Mouse (Mus musculus): ENCODE data around the gene Kif9. TPM values are rescaled to one million over a fixed set of nuclear protein-coding genes. Genes with fewer than 3 reads are reported as not detected.

The Kif9 gene
- 4.0 and 5.3 TPM in 2 replicates for polyA plus RNA-seq (2012; rRNA removed)

GRCm38 (mm10) chr9:110476124-110477091 is at the start of gene Kif9, which contains the start of gene Klhl18:
Kif9 (plus strand) TSS chr9:110476958.
Klhl18 (minus strand) TSS chr9:110476694.
- TF ChIP-seq CTCF (IDR thresholded peaks at IDR 0.05; ENCODE audit: extremely low read depth, insufficient read depth, low read length) (no peak), POLR2A (IDR thresholded peaks at IDR 0.05; ENCODE audit: extremely low read depth, insufficient read depth, low read length) (peak; percentile 82)
- Histone ChIP-seq H3K4me3 (ENCODE audit: insufficient read depth, low read length) (peak within 1 kb of the TSS; percentile 90), H3K4me1 (ENCODE audit: control insufficient read depth, insufficient read depth, low read length) (0 out of 2 replicates have a peak, but pooled peaks cover 2% of the 10 kb centered on the region), H3K27ac (ENCODE audit: insufficient read depth, low read length) (peak within 1 kb of the TSS; percentile 84)

- Histone ChIP-seq H3K4me3 (ENCODE audit: insufficient read depth, low read length) (no peak overlapping the region), H3K4me1 (ENCODE audit: control insufficient read depth, insufficient read depth, low read length) (peaks cover 3% of the 10 kb centered on the region; the same call in 1 of the 2 replicates), H3K27ac (ENCODE audit: insufficient read depth, low read length) (no peak overlapping the region)
- TF ChIP-seq POLR2A (IDR thresholded peaks at IDR 0.05; ENCODE audit: extremely low read depth, insufficient read depth, low read length) (no peak), CTCF (IDR thresholded peaks at IDR 0.05; ENCODE audit: extremely low read depth, insufficient read depth, low read length) (no peak)
Observed at GRCm38 (mm10) chr9:110431241-110431640, 45.5 kb upstream of the Kif9 start.

DNA sequence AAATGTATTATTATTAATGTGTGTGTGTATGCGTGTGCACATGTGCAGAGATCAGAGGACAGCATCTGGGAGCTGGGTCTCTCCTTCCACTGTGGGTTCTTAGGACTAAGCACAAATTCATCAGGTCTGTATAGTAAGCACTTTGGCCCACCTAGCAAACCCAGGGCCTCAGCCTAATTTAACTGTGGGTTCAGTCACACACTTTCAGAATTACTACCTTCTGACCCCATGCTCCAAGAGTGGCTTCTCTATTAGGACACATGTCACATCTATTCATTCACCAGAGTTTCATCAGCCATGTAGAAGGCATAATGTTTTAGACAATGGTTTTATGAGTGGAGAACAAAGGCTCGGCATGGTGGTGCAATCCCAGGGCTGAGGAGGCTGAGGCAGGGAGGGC is 43.7 kb upstream of the Kif9 start:
- TF ChIP-seq POLR2A (IDR thresholded peaks at IDR 0.05; ENCODE audit: extremely low read depth, insufficient read depth, low read length): no peak
- no peak for TF ChIP-seq CTCF (IDR thresholded peaks at IDR 0.05; ENCODE audit: extremely low read depth, insufficient read depth, low read length)
- peaks cover 3% of the 10 kb centered on the region; the same call in 1 of the 2 replicates for H3K4me1 ChIP-seq (ENCODE audit: control insufficient read depth, insufficient read depth, low read length)
- no peak overlapping the region for H3K4me3 ChIP-seq (ENCODE audit: insufficient read depth, low read length)
- no peak overlapping the region for H3K27ac ChIP-seq (ENCODE audit: insufficient read depth, low read length)

GRCm38 (mm10) chr9:110436041-110436440 is 40.7 kb upstream of the Kif9 start:
- peaks cover 3% of the 10 kb centered on the region; the same call in 1 of the 2 replicates for H3K4me1 ChIP-seq (ENCODE audit: control insufficient read depth, insufficient read depth, low read length)
- H3K27ac ChIP-seq (ENCODE audit: insufficient read depth, low read length): no peak overlapping the region
- no peak for TF ChIP-seq POLR2A (IDR thresholded peaks at IDR 0.05; ENCODE audit: extremely low read depth, insufficient read depth, low read length)
- no peak for TF ChIP-seq CTCF (IDR thresholded peaks at IDR 0.05; ENCODE audit: extremely low read depth, insufficient read depth, low read length)
- H3K4me3 ChIP-seq (ENCODE audit: insufficient read depth, low read length): no peak overlapping the region

GRCm38 (mm10) chr9:110440049-110440448 is 36.7 kb upstream of the Kif9 start:
- H3K4me3 ChIP-seq (ENCODE audit: insufficient read depth, low read length): no peak overlapping the region
- TF ChIP-seq CTCF (IDR thresholded peaks at IDR 0.05; ENCODE audit: extremely low read depth, insufficient read depth, low read length) (no peak), POLR2A (IDR thresholded peaks at IDR 0.05; ENCODE audit: extremely low read depth, insufficient read depth, low read length) (no peak)
- no peak overlapping the region for H3K27ac ChIP-seq (ENCODE audit: insufficient read depth, low read length)
- no peaks in the 10 kb centered on the region for H3K4me1 ChIP-seq (ENCODE audit: control insufficient read depth, insufficient read depth, low read length)

DNA sequence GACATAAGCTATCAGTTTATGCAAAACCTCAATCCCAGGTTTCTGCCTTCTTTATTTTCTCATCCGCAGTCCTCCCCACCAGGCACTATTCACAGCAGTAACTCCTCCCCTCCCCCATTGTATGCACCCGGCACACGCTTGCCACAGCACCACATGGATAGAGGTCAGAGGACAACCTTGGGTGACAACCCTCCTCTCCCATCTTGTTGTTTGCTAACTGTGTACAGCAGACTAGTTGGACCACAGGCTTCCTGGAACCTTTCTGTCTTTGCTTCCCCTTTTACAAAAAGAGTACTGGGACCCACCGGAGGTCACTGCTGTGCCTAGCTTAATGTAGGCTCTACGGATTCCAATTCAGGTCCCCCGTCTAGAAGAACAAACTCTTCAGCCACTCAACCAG is 36.2 kb upstream of the Kif9 start:
- H3K27ac ChIP-seq (ENCODE audit: insufficient read depth, low read length): no peak overlapping the region
- H3K4me3 ChIP-seq (ENCODE audit: insufficient read depth, low read length): no peak overlapping the region
- no peaks in the 10 kb centered on the region for H3K4me1 ChIP-seq (ENCODE audit: control insufficient read depth, insufficient read depth, low read length)
- TF ChIP-seq CTCF (IDR thresholded peaks at IDR 0.05; ENCODE audit: extremely low read depth, insufficient read depth, low read length) (no peak), POLR2A (IDR thresholded peaks at IDR 0.05; ENCODE audit: extremely low read depth, insufficient read depth, low read length) (no peak)

- Histone ChIP-seq H3K4me3 (ENCODE audit: insufficient read depth, low read length) (no peak overlapping the region), H3K4me1 (ENCODE audit: control insufficient read depth, insufficient read depth, low read length) (no peaks in the 10 kb centered on the region), H3K27ac (ENCODE audit: insufficient read depth, low read length) (no peak overlapping the region)
- TF ChIP-seq POLR2A (IDR thresholded peaks at IDR 0.05; ENCODE audit: extremely low read depth, insufficient read depth, low read length) (no peak), CTCF (IDR thresholded peaks at IDR 0.05; ENCODE audit: extremely low read depth, insufficient read depth, low read length) (no peak)
Observed at GRCm38 (mm10) chr9:110448356-110448755, 28.4 kb upstream of the Kif9 start.

- Histone ChIP-seq H3K27ac (ENCODE audit: insufficient read depth, low read length) (no peak overlapping the region), H3K4me1 (ENCODE audit: control insufficient read depth, insufficient read depth, low read length) (no peaks in the 10 kb centered on the region), H3K4me3 (ENCODE audit: insufficient read depth, low read length) (no peak overlapping the region)
- peak; percentile 86 for TF ChIP-seq CTCF (IDR thresholded peaks at IDR 0.05; ENCODE audit: extremely low read depth, insufficient read depth, low read length)
- no peak for TF ChIP-seq POLR2A (IDR thresholded peaks at IDR 0.05; ENCODE audit: extremely low read depth, insufficient read depth, low read length)
Observed at GRCm38 (mm10) chr9:110448857-110449617, 27.7 kb upstream of the Kif9 start.

GRCm38 (mm10) chr9:110452523-110452922 is 24.2 kb upstream of the Kif9 start:
- Histone ChIP-seq H3K4me3 (ENCODE audit: insufficient read depth, low read length) (no peak overlapping the region), H3K4me1 (ENCODE audit: control insufficient read depth, insufficient read depth, low read length) (no peaks in the 10 kb centered on the region), H3K27ac (ENCODE audit: insufficient read depth, low read length) (no peak overlapping the region)
- TF ChIP-seq CTCF (IDR thresholded peaks at IDR 0.05; ENCODE audit: extremely low read depth, insufficient read depth, low read length) (no peak), POLR2A (IDR thresholded peaks at IDR 0.05; ENCODE audit: extremely low read depth, insufficient read depth, low read length) (no peak)
